Mouse (Mus musculus) stomach, postnatal 0 days (tissue): ENCODE measurements around the gene Atad1.

ENCODE experiments used
- CTCF ChIP-seq: IDR thresholded peaks from 2 replicates; pipeline ENCODE4 v1.5.1; 2016; ENCODE audit warnings: antibody characterized with exemption, low read depth, mild to moderate bottlenecking, moderate library complexity
- EP300 ChIP-seq: optimal IDR thresholded peaks from 2 replicates; pipeline ENCODE3; 2016; ENCODE audit warnings: antibody characterized with exemption

DNA sequence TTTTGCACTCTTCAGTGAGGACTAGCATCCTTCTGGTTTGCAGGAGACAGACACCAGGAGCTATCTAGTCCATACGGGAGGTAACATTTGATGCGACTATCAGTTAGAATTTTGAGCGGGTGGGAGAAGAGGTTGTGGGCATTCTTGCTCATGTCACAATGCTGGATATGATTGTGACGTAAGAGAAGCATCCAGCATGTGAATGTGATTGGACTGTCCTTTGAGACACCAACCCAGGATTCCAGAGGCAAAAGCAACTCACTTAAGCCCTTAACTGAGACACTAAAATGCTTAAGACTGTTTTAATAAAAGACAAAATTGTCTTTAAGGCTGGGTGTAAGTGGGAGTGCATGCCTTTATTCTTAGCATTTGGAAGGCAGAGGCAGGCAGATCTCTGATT is at the start of gene Atad1:
- TF ChIP-seq EP300 (no peak), CTCF (no peak)
